Mouse (Mus musculus) heart, embryonic 11.5 days (tissue): ENCODE results near the gene Cep97. TPM values are rescaled to one million over a fixed set of nuclear protein-coding genes. Genes with fewer than 3 reads are reported as not detected.

ENCODE experiments used
- ATAC-seq: fragments of 200-750 bp; cut with Nextera tagmentation; replicated peaks from 2 replicates; pipeline ENCODE4 v1.8.0; 2017; ENCODE audit warnings: moderate library complexity; ENCODE audit not compliant: insufficient number of reproducible peaks, low FRiP score, low TSS enrichment
- H3K27ac ChIP-seq: fragments of 300-500 bp; sonication (generic); 2 replicates; pipeline ENCODE4 v1.5.1; 2014; ENCODE audit warnings: mild to moderate bottlenecking, low read depth, low read length
- H3K27me3 ChIP-seq: fragments of 300-500 bp; sonication (generic); 2 replicates; pipeline ENCODE4 v1.6.1; 2014; ENCODE audit warnings: mild to moderate bottlenecking, low read length, mixed read lengths; ENCODE audit not compliant: control insufficient read depth, insufficient read depth
- H3K36me3 ChIP-seq: fragments of 300-500 bp; sonication (generic); 2 replicates; pipeline ENCODE4 v1.6.1; 2014; ENCODE audit warnings: mild to moderate bottlenecking, low read length, moderate library complexity, mixed read lengths; ENCODE audit not compliant: control insufficient read depth, insufficient read depth
- H3K4me1 ChIP-seq: fragments of 300-500 bp; sonication (generic); 2 replicates; pipeline ENCODE4 v1.6.1; 2014; ENCODE audit warnings: low read length; ENCODE audit not compliant: control insufficient read depth, insufficient read depth
- H3K4me2 ChIP-seq: fragments of 300-500 bp; sonication (generic); 2 replicates; pipeline ENCODE4 v1.6.1; 2014; ENCODE audit warnings: mild to moderate bottlenecking, moderate library complexity
- H3K4me3 ChIP-seq: fragments of 300-500 bp; sonication (generic); 2 replicates; pipeline ENCODE4 v1.5.1; 2014; ENCODE audit warnings: low read depth, low read length
- H3K9ac ChIP-seq: fragments of 300-500 bp; sonication (generic); 2 replicates; pipeline ENCODE4 v1.6.1; 2014; ENCODE audit warnings: mild to moderate bottlenecking, low read depth, low read length, moderate library complexity
- H3K9me3 ChIP-seq: fragments of 300-500 bp; sonication (generic); replicated peaks from 2 replicates; pipeline ENCODE4 v1.6.1; 2016; ENCODE audit warnings: low read length; ENCODE audit not compliant: control insufficient read depth
- WGBS: fragments of 180-500 bp; shearing (Covaris S2); extraction: QIAGEN DNeasy Blood & Tissue Kit; methylation state at CpG from one replicate; pipeline ENCODE4 v1.1.7; 2014; ENCODE audit not compliant: insufficient replicate concordance; 5-methylcytosine and 5-hydroxymethylcytosine counted together
- polyA plus RNA-seq: library from polyadenylated mRNA; unstranded; fragments of >200 nt; fragmentation: Nextera tagmentation; extraction: Ambion mirVana; gene quantifications from 2 replicates; pipeline ENCODE4 v1.2.1, GENCODE M21; 2014

Gene Cep97
- polyA plus RNA-seq, 1 experiment from 2014 or later, result 11.9 TPM

GRCm38 (mm10) chr16:55933681-55934343 lies 843 bp downstream of the Cep97 start:
- H3K9me3 ChIP-seq, result no peaks in the 10 kb centered on the region
- H3K4me3 ChIP-seq, result peak overlapping the region; percentile 81
- peaks cover 4% of the 10 kb centered on the region; the same call in 1 of the 2 replicates for H3K36me3 ChIP-seq
- peak overlapping the region; percentile 32; the same call in 1 of the 2 replicates for H3K27ac ChIP-seq
- no peaks in the 10 kb centered on the region for H3K27me3 ChIP-seq
- no peaks in the 10 kb centered on the region for H3K4me1 ChIP-seq
- H3K4me2 ChIP-seq, result peak overlapping the region; percentile 86
- H3K9ac ChIP-seq, result peak overlapping the region; percentile 85
- ATAC-seq, result peak; percentile 23; the same call in 1 of the 2 replicates
- 1% methylated on average over 32 of the region's 32 CpGs for WGBS

GRCm38 (mm10) chr16:55924010-55924409 lies 10.6 kb downstream of the Cep97 start:
- Histone ChIP-seq H3K27ac (no peak overlapping the region), H3K9me3 (no peaks in the 10 kb centered on the region), H3K27me3 (no peaks in the 10 kb centered on the region), H3K4me1 (no peaks in the 10 kb centered on the region), H3K9ac (no peak overlapping the region), H3K36me3 (peaks cover 22% of the 10 kb centered on the region), H3K4me2 (no peak overlapping the region), H3K4me3 (no peak overlapping the region)
- ATAC-seq, result no peak
- WGBS, result 81% methylated on average over 4 of the region's 4 CpGs

- 90% methylated on average over 10 of the region's 10 CpGs for WGBS
- H3K36me3 ChIP-seq, result peaks cover 22% of the 10 kb centered on the region
- no peaks in the 10 kb centered on the region for H3K27me3 ChIP-seq
These were observed 12.6 kb downstream of the Cep97 start for GRCm38 (mm10) chr16:55922079-55922478.

GRCm38 (mm10) chr16:55914716-55915115 lies 19.9 kb downstream of the Cep97 start:
- H3K36me3 ChIP-seq, result peaks cover 17% of the 10 kb centered on the region
- 94% methylated on average over 7 of the region's 7 CpGs for WGBS

More at GRCm38 (mm10) chr16:55922079-55922478, 12.6 kb downstream of the Cep97 start:
- no peak overlapping the region for H3K4me3 ChIP-seq
- ATAC-seq, result no peak
- no peak overlapping the region for H3K9ac ChIP-seq
- no peaks in the 10 kb centered on the region for H3K4me1 ChIP-seq
- no peak overlapping the region for H3K27ac ChIP-seq
- no peaks in the 10 kb centered on the region for H3K9me3 ChIP-seq
- H3K4me2 ChIP-seq, result no peak overlapping the region

GRCm38 (mm10) chr16:55910208-55910793 lies 24.4 kb downstream of the Cep97 start:
- H3K9me3 ChIP-seq, result no peaks in the 10 kb centered on the region
- 91% methylated on average over 10 of the region's 10 CpGs for WGBS
- no peak overlapping the region for H3K4me3 ChIP-seq
- no peak overlapping the region for H3K9ac ChIP-seq
- H3K36me3 ChIP-seq, result peaks cover 22% of the 10 kb centered on the region
- H3K4me1 ChIP-seq, result no peaks in the 10 kb centered on the region
- H3K27ac ChIP-seq, result no peak overlapping the region
- H3K4me2 ChIP-seq, result no peak overlapping the region
- no peaks in the 10 kb centered on the region for H3K27me3 ChIP-seq
- ATAC-seq, result peak; percentile 63; the same call in 1 of the 2 replicates

More at GRCm38 (mm10) chr16:55914716-55915115, 19.9 kb downstream of the Cep97 start:
- H3K27ac ChIP-seq, result no peak overlapping the region
- H3K9ac ChIP-seq, result no peak overlapping the region
- H3K27me3 ChIP-seq, result no peaks in the 10 kb centered on the region
- H3K4me1 ChIP-seq, result no peaks in the 10 kb centered on the region
- H3K4me3 ChIP-seq, result no peak overlapping the region
- no peaks in the 10 kb centered on the region for H3K9me3 ChIP-seq
- no peak overlapping the region for H3K4me2 ChIP-seq
- no peak for ATAC-seq

- H3K27me3 ChIP-seq, result no peaks in the 10 kb centered on the region
- no peak overlapping the region for H3K9ac ChIP-seq
- WGBS, result 88% methylated on average over 5 of the region's 5 CpGs
- H3K36me3 ChIP-seq, result peaks cover 11% of the 10 kb centered on the region
- no peak overlapping the region for H3K4me2 ChIP-seq
- H3K4me3 ChIP-seq, result no peak overlapping the region
- H3K9me3 ChIP-seq, result no peaks in the 10 kb centered on the region
- no peaks in the 10 kb centered on the region for H3K4me1 ChIP-seq
- no peak for ATAC-seq
- H3K27ac ChIP-seq, result no peak overlapping the region
These were observed 27.6 kb downstream of the Cep97 start for GRCm38 (mm10) chr16:55906928-55907679.

- H3K9ac ChIP-seq, result no peak overlapping the region
- ATAC-seq, result no peak
- no peak overlapping the region for H3K4me3 ChIP-seq
- no peaks in the 10 kb centered on the region for H3K27me3 ChIP-seq
- H3K4me1 ChIP-seq, result no peaks in the 10 kb centered on the region
- no peaks in the 10 kb centered on the region for H3K9me3 ChIP-seq
- H3K36me3 ChIP-seq, result peaks cover 8% of the 10 kb centered on the region
- H3K27ac ChIP-seq, result no peak overlapping the region
- H3K4me2 ChIP-seq, result no peak overlapping the region
- WGBS, result 87% methylated on average over 25 of the region's 25 CpGs
These were observed 29.3 kb downstream of the Cep97 start for GRCm38 (mm10) chr16:55905370-55905769.

- H3K27ac ChIP-seq, result no peak overlapping the region
- peaks cover 6% of the 10 kb centered on the region; the same call in 1 of the 2 replicates for H3K4me1 ChIP-seq
- 80% methylated on average over 14 of the region's 14 CpGs for WGBS
- peaks cover 3% of the 10 kb centered on the region for H3K36me3 ChIP-seq
- no peak overlapping the region for H3K4me3 ChIP-seq
- no peaks in the 10 kb centered on the region for H3K27me3 ChIP-seq
- H3K4me2 ChIP-seq, result no peak overlapping the region
- no peak overlapping the region for H3K9ac ChIP-seq
- H3K9me3 ChIP-seq, result no peaks in the 10 kb centered on the region
- ATAC-seq, result no peak
These were observed 32.6 kb downstream of the Cep97 start for GRCm38 (mm10) chr16:55901839-55902756.
